Mouse (Mus musculus) lung, postnatal 0 days (tissue): ENCODE data around the gene Actr2. TPM values are rescaled to one million over a fixed set of nuclear protein-coding genes. Genes with fewer than 3 reads are reported as not detected.

Source experiments
- ATAC-seq: fragments of 200-750 bp; cut with Nextera tagmentation; 2 replicates; pipeline ENCODE4 v1.8.0; 2017; ENCODE audit warnings: moderate library complexity
- DNase-seq: peaks from one replicate; pipeline ENCODE4 v3.0.0-alpha.2; 2016; ENCODE audit warnings: low spot score
- H3K27ac ChIP-seq: fragments of 300-500 bp; sonication (generic); 2 replicates; pipeline ENCODE4 v1.5.1; 2014; ENCODE audit warnings: antibody characterized with exemption, mild to moderate bottlenecking, low read length, mixed read lengths
- H3K27me3 ChIP-seq: fragments of 300-500 bp; sonication (generic); replicated peaks from 2 replicates; pipeline ENCODE4 v1.6.1; 2014; ENCODE audit warnings: low read length, mixed read lengths; ENCODE audit not compliant: insufficient read depth
- H3K36me3 ChIP-seq: fragments of 300-500 bp; sonication (generic); 2 replicates; pipeline ENCODE4 v1.6.1; 2014; ENCODE audit warnings: low read length, mixed read lengths; ENCODE audit not compliant: insufficient read depth
- H3K4me1 ChIP-seq: fragments of 300-500 bp; sonication (generic); 2 replicates; pipeline ENCODE4 v1.6.1; 2014; ENCODE audit warnings: antibody characterized with exemption, low read depth, low read length, mixed read lengths; ENCODE audit not compliant: insufficient read depth
- H3K4me2 ChIP-seq: fragments of 300-500 bp; sonication (generic); replicated peaks from 2 replicates; pipeline ENCODE4 v1.6.1; 2014; ENCODE audit warnings: low read depth, mild to moderate bottlenecking, low read length, moderate library complexity, mixed read lengths
- H3K4me3 ChIP-seq: fragments of 300-500 bp; sonication (generic); 2 replicates; pipeline ENCODE4 v1.5.1; 2014; ENCODE audit warnings: low read depth, low read length
- H3K9ac ChIP-seq: fragments of 300-500 bp; sonication (generic); replicated peaks from 2 replicates; pipeline ENCODE4 v1.6.1; 2014; ENCODE audit warnings: low read depth, mild to moderate bottlenecking
- H3K9me3 ChIP-seq: fragments of 300-500 bp; sonication (generic); 2 replicates; pipeline ENCODE4 v1.6.1; 2016; ENCODE audit warnings: low read length, mixed read lengths
- CTCF ChIP-seq: IDR thresholded peaks from 2 replicates; pipeline ENCODE4 v1.5.1; 2016; ENCODE audit warnings: antibody characterized with exemption, mild to moderate bottlenecking
- EP300 ChIP-seq: IDR thresholded peaks from 2 replicates; pipeline ENCODE4 v1.6.1; 2016; ENCODE audit warnings: antibody characterized with exemption, mild to moderate bottlenecking, control low read depth
- WGBS: fragments of 180-500 bp; shearing (Covaris S2); extraction: QIAGEN DNeasy Blood & Tissue Kit; methylation state at CpG from one replicate; pipeline ENCODE4 v1.1.7; 2014; 5-methylcytosine and 5-hydroxymethylcytosine counted together
- polyA plus RNA-seq: library from polyadenylated mRNA; unstranded; fragments of >200 nt; fragmentation: Nextera tagmentation; extraction: Ambion mirVana; gene quantifications from 2 replicates; pipeline ENCODE4 v1.2.1, GENCODE M21; 2015

The Actr2 gene
- polyA plus RNA-seq, 1 experiment from 2014 or later = 93.1 TPM

GRCm38 (mm10) chr11:20045586-20045985 is 67.1 kb downstream of the Actr2 start:
- Histone ChIP-seq H3K4me2 (no peak overlapping the region), H3K4me1 (no peaks in the 10 kb centered on the region), H3K36me3 (no peaks in the 10 kb centered on the region), H3K9me3 (no peaks in the 10 kb centered on the region), H3K9ac (no peak overlapping the region), H3K27me3 (no peaks in the 10 kb centered on the region), H3K4me3 (no peak overlapping the region), H3K27ac (no peak overlapping the region)
- TF ChIP-seq CTCF (peak; percentile 47), EP300 (no peak)
- DNase-seq = no peak
- 85% methylated on average over 3 of the region's 3 CpGs for WGBS
- ATAC-seq = no peak

- 80% methylated on average over 4 of the region's 4 CpGs for WGBS
- DNase-seq (no peak), ATAC-seq (no peak)
- Histone ChIP-seq H3K9me3 (no peaks in the 10 kb centered on the region), H3K4me1 (no peaks in the 10 kb centered on the region), H3K36me3 (no peaks in the 10 kb centered on the region), H3K27me3 (no peaks in the 10 kb centered on the region), H3K4me3 (no peak overlapping the region), H3K9ac (no peak overlapping the region), H3K27ac (no peak overlapping the region), H3K4me2 (no peak overlapping the region)
- TF ChIP-seq CTCF (no peak), EP300 (no peak)
These were observed 69.5 kb downstream of the Actr2 start for GRCm38 (mm10) chr11:20043256-20043655.

GRCm38 (mm10) chr11:20042106-20042505 is 70.6 kb downstream of the Actr2 start:
- no peak for ATAC-seq
- no peaks in the 10 kb centered on the region for H3K36me3 ChIP-seq
- H3K9ac ChIP-seq = no peak overlapping the region
- no peaks in the 10 kb centered on the region for H3K27me3 ChIP-seq
- DNase-seq = no peak
- no peak overlapping the region for H3K27ac ChIP-seq
- 55% methylated on average over 4 of the region's 4 CpGs for WGBS
- TF ChIP-seq EP300 = no peak
- TF ChIP-seq CTCF = no peak
- no peak overlapping the region for H3K4me3 ChIP-seq
- no peaks in the 10 kb centered on the region for H3K9me3 ChIP-seq
- no peaks in the 10 kb centered on the region for H3K4me1 ChIP-seq
- H3K4me2 ChIP-seq = no peak overlapping the region

- no peak for ATAC-seq
- Histone ChIP-seq H3K27me3 (no peaks in the 10 kb centered on the region), H3K36me3 (no peaks in the 10 kb centered on the region), H3K4me1 (no peaks in the 10 kb centered on the region), H3K9me3 (no peaks in the 10 kb centered on the region), H3K9ac (no peak overlapping the region), H3K27ac (no peak overlapping the region), H3K4me3 (no peak overlapping the region), H3K4me2 (no peak overlapping the region)
- 31% methylated on average over 6 of the region's 6 CpGs for WGBS
- TF ChIP-seq EP300 = no peak
- TF ChIP-seq CTCF = no peak
- no peak for DNase-seq
These were observed 71.4 kb downstream of the Actr2 start for GRCm38 (mm10) chr11:20041164-20041920.

- ATAC-seq (peak; percentile 28), DNase-seq (no peak)
- Histone ChIP-seq H3K9ac (no peak overlapping the region), H3K4me3 (no peak overlapping the region), H3K9me3 (no peaks in the 10 kb centered on the region), H3K4me2 (no peak overlapping the region), H3K4me1 (no peaks in the 10 kb centered on the region), H3K27me3 (no peaks in the 10 kb centered on the region), H3K27ac (no peak overlapping the region), H3K36me3 (no peaks in the 10 kb centered on the region)
- TF ChIP-seq EP300 (no peak), CTCF (no peak)
- WGBS = 40% methylated on average over 8 of the region's 8 CpGs
These were observed 74.0 kb downstream of the Actr2 start for GRCm38 (mm10) chr11:20038723-20039122.

- H3K27ac ChIP-seq = no peak overlapping the region
- no peak overlapping the region for H3K4me3 ChIP-seq
- 85% methylated on average over 4 of the region's 4 CpGs for WGBS
- no peaks in the 10 kb centered on the region for H3K27me3 ChIP-seq
- H3K4me1 ChIP-seq = no peaks in the 10 kb centered on the region
- no peaks in the 10 kb centered on the region for H3K9me3 ChIP-seq
- TF ChIP-seq CTCF (no peak), EP300 (no peak)
- H3K36me3 ChIP-seq = no peaks in the 10 kb centered on the region
- DNase-seq = no peak
- no peak overlapping the region for H3K4me2 ChIP-seq
- H3K9ac ChIP-seq = no peak overlapping the region
- ATAC-seq = no peak
These were observed 75.0 kb downstream of the Actr2 start for GRCm38 (mm10) chr11:20037739-20038138.
